Mouse (Mus musculus) ovary, postnatal 36 days (tissue): ENCODE measurements around the gene Nudt9.

Source experiments
- DNase-seq: peaks from one replicate; pipeline ENCODE4 v3.0.0; 2022; ENCODE audit warnings: low spot score, mixed read lengths

Gene Nudt9

DNA sequence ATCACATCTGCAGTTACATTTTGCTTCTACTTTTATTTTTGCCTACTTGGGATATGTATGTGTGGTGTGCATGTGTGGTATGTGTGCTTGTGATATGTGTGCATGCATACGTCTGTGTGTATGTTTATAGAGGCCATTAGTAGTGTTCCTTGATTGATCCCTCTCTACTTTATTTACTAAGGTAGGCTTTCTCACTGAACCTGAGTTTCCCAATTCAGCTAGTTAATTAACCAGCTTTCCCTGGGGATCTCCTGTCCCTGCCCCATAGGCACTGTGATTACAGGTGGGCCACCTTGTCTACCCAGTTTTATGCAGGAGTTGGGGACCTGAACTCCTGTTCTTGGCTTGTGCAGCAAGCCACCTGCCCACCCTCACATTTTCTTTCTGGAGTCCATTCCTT, 9.4 kb upstream of the Nudt9 start:
- DNase-seq, result no peak

DNA sequence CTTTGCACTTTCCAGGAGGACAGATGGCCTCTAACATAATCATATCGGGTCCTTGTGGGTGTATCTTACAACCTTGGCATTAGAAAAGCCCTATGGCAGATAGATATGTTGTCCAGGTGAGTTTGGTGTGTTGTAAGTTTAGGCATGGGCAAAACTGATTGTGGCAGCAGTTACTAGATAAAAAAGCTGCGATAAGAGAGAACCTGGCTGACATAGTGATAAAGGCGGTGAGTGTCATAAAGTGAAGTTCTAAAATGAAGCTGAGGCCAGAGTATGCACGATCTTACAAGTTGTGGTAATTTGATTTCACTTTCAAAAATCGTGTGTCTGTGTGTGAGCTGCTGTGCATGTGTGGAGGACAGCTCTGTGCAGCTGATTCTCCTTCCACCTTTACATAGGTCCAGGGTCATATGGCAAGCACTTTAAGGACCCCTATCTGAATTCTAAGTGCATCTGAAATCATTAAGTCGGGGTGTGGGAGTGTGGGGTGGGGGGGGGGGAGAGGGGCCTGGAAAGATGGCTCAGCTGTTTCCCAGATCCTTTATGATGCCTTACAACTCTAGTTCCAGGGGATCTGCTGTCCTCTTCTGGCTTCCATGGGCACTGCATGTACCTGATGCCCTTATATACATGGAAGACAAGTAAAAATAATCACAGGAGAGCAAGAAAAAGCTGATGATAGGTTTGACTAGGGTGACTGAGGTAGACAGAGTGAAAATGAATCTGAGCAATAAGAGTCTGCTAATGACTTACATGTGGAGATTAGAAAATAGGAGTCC, 6.8 kb upstream of the Nudt9 start:
- DNase-seq, result peak; percentile 44

DNA sequence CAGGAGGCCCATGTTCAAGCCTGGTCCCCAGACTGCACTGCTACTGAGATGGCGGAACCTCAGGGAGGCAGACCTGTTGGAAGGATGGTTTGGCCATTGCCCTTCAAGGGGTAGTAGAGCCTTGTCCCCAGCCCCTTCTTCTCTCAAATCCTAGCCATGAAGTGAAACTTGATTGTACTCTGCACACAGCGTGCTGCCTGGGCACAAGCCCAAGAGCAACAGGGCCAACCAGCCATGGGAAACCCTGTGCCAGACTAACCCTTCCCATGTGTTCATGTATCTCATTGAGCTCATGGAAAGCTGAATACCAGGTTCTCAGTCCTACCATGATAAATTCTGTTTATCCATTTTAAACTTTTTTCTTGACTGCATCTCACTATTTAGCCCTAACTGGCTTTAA, 3.2 kb upstream of the Nudt9 start:
- no peak for DNase-seq

DNA sequence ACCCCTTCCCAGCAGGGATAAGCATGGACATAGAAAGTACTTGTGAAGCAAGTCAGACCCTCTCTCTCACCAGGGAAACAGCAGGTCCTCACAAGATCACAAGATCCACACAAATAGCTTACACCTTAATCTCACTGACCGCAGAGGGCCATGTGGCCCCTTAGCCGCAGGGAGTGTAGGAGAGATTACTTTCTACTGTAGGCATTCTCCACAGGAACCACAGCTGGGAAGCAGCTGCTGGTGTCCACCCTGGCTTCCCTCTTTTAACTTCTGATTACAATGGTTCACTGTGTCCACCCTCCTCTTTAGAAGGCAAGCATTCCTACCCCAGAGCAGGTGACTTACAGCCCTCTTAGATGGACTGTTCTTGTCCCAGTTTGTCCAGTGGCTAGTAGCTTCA, 2.4 kb upstream of the Nudt9 start:
- no peak for DNase-seq

DNA sequence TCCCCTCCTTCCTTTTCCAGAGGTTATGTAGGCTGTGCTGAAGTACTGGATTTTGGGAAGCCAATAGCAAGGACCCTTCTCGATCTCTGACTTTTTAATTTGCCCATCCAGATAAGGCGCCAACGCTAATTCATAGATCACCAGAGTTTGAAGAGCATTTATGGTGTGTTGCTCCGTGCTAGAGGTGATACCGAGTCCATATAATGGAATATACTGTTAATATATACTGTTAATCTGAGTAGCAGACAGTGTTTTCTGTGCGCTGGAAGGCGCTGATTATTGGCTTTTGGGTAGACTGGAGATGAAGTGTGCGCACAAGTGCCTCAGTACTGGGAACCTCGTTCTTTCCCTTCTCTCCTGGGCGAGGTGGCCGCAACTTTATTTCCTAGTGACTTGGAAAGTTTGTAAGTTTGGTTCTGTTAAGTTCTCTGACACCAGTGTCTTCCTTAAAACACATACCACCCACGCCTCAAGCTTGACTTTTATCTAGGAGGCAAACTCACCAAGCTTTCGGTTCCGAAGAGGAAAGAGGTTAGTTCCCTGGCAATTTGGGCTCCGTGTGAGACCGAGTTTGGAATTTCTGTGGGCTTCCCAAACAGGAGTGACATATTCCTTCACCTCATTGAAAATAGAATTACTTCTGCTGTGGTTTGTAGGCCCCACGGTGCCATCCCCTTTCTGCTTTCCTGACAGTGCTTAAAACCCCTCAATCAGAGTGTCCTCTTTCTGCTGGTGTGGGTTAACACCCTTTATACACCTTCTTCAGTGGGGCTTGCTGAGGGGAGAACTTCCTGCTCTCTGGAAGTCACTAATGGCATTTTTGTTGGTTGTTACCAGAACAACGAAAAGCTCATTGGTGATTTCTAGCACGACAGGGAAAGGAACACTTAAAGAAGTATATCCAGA, 1.3 kb downstream of the Nudt9 start:
- DNase-seq, result no peak

DNA sequence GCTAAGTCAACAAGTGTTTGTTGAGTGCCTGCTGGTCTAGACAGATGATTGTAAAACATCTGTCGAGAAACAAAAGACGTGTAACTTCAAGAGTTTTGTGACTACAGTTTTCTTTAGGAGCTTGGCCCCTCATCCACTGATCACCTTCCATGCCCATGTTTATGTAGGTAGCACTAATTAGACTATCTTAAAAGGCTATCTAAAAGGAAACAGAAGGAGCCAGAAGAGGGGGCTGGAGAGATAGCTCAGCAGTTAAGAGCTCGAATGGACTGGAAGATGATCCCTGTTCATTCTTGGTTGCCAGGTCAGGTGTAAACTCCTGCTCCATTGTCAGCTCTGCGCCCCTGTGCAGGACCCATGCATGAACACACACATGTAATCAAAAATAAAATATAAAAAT, 2.0 kb downstream of the Nudt9 start:
- DNase-seq, result no peak

DNA sequence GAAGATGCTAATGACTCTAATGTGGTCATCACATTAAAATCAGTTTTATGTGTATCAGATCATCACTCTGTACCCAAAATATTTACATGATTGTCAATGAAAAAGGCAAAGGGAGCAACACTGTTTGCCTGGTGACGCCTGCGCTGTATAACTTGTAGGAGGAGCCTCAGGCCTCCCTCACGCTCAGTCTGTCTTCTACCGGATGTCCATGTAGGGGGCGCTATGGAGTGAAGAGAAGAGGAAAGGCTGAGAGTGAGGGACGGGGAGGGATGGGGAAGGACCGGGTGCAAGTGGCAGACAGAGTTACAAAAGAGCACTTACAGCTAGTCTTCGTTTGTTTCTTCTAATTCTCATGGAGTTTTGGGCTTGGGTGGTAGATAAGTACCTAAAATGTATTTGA, 6.8 kb downstream of the Nudt9 start:
- DNase-seq, result no peak

DNA sequence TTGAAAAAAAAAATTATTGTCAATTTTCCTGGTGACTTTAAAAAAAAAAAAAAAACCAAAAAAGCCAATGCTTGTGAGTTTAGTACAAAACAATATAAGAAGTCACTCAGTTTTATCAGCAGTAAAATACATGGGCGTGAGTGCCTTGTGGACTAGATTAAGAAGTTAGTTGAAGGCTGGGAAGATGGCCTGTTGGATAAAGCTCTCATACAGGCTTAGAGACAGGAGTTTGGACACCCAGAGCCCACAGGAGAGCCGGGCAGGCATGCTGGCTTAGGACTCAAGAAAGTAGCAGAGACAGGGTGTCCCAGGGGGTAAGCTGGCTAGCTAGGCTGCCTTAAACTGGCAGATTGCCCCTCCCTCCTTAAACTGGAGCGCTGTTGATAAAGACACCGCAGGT, 8.8 kb downstream of the Nudt9 start:
- DNase-seq, result no peak

DNA sequence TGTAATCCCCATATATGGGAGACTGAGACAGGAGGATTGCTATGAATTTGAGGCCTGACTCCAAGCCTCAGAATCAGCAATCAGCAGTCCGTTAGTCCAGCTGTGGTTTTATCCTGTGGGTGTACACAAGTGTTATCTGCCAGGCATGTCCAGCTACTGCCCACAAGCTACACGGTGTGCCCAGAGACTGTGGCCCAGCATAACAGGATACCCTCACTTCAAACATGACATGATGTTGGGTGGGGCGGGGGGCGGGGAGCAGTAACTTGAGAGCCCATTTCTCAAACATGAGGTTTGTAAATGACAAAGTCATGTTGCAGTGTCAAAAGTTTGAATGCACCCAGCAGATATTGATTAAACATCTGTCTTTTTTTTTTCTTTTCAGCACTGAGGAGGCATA, 9.7 kb downstream of the Nudt9 start:
- DNase-seq, result no peak

DNA sequence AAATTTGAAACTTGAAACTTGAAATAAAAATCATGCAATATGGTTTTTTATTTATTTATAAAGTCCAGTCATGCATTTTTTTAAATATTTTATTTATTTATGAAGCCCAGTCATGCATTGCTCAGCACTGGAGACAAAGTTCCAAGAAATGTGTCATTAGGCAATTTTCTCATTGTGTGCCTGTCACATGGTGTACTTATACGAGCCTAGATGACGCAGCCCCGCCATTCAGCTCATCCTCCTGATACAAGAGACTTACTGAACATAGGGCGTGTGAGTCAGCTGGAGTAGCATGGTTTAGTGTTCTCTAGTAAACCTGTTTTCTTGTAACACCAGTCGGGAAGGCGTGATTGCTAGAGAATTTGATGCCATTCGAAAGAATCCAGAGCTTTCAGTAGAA, 10.2 kb downstream of the Nudt9 start:
- no peak for DNase-seq

DNA sequence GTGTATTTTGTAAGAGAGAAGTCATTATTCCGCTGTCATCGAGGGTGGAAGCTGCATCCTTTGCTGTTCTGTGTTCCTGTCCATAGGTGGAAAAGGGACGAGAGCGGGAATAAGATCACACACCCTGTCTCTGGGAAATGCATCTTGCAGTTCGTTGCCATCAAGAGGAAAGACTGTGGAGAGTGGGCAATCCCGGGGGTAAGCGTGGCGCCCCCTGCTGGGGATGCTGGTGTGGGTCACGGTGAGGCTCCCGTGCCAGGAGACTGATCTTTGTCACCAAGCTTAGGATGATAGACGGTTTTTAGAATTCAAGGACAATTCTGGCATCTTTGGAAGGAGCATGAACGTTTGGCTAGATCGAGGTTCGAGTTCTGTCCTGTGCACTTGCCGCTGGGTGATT, 11.9 kb downstream of the Nudt9 start:
- DNase-seq, result peak; percentile 50

DNA sequence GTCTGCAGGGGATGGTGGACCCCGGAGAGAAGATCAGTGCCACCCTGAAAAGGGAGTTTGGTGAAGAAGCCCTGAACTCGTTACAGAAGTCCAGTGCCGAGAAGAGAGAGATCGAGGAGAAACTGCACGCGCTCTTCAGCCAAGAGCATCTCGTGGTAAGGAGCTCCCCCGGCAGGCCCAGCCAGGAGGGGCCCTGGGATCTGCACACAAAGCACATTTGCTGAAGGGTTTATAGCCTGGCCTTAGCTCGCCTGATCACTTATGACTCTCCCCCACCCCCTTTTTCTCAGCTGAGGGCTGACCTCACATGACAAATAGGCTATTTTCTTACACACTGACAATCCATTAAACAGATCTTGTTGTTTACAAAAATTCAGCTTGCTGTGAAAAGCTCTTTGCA, 13.5 kb downstream of the Nudt9 start:
- no peak for DNase-seq

DNA sequence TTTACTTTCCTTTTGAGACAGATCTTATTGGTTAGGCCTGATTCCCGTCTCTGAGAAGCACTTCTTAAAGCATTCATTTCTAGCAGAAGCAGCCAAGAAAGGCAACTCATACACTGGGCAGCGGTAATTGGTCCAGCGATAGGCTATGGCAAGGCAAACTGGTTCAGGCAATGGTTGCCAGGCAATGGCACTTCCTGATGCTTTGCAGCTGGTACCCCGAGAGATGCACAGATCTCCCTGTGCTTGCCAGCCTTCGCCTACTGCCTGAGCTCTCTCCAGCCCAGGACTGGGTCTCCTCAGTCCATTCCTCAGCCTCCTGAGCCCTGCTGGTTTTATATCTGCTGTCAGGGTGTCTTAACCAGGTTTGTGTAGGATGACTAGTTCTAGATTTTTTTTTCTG, 14.3 kb downstream of the Nudt9 start:
- no peak for DNase-seq

DNA sequence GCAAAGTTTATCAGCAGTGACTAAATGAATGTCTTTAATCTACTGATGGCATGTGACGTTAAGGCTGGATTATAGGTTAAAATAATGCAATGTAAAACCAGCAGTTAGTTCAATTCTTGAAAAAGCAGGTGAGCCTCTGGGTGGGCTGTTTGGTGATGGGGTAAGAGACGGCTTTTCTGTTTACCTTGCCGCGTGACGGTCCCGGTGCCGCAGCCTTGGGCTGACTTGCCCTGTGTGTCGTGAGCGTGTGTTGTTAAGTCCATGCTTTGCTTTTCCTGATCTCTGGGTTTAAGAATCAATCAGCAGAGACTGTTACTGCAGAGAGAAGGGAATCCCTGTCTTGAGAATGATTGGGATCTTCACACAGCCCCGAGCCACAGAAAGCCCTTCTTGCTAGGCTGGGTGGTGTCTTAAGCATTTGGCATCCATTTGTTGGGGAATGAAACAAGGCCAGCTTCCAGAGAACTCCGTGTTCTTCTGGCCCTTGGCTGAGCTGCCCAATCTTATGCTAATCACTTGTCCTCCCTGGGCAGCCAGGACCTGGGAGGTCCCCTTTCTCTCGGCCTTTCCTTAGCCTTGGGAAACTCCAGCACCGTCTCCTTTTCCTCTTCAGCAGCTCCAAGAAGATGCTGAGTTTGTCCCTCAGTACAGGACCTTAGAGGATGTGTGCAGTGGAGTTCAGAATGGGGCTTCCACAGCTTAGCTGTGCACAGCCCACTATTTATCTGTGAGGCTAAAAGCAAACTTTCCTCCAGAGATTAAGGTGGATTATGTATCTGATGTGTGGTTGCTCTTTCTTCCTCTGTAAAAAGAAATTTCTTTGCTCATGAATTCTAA, 16.0 kb downstream of the Nudt9 start:
- DNase-seq, result no peak

DNA sequence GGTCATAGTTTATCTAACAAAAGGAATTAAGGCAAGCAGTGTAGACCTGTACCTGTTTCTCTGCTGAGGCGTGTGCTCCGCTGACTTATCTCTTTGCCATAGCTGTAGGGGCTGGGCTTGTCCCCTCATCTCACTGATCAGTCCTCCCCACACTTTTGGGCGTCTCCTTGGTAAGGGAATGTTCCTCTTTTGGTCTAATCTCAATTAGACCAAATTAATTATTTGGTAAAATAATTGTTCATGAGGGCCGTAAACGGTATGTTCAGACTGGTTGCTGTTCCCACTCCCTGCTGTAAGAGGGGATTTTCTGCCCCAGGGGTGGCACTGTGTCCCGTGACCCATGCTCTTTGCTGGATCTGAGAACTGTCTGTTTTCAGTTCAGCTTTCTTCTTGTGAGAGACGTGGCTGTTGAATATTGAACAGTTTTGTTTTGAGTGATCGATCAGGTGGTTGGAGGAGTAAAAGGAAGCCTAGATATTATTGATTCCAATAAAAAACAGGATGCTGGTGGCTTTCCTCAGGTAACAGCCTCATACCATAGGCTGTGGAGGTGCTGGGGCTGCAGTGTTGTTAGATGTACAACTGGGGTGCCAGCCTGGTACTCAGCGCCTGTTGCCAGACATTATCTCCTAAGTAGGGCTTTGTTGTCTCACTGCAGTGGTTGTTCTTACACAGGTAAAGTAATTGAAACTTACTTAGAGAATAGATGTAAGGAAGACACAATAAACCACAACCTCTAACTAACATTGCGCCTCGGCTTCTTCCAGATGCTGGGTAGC, 16.9 kb downstream of the Nudt9 start:
- no peak for DNase-seq

DNA sequence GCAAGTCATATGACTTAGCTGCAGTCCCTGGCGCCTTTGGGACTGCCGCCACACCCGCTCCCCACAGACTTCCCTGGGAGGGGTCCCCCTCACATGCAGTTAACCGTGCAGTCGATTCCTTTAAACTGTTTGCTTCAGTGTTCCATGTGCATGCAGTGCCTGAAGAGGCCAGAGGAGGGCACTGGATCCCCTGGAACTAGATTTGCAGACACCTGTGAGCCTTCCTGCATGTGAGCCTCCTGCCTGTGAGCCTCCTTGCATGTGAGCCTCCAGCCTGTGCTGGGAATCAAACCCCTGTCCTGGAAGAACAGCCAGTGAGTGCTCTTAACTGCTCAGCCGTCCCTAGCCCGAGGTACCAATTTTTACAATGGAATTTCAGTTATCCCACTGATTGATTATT, 22.6 kb downstream of the Nudt9 start:
- DNase-seq, result no peak

DNA sequence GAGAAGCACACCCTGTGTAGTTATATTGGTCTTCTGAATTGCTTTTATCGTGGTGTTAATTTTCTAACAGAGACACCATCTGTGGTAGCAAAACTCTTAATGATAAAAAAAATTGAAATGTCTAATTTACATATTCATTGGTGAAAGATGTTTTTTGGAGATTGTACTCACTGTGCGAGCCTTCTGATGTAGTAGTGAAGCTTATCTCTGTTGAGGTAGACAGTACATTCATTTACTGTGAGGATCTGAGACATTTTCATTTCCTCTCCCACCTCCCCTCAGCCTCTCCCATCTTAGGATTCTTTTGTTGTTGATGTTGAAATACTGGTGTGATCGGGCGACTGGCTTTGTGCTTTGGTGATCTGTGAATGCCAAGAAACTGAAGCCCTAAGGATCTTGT, 24.9 kb downstream of the Nudt9 start:
- no peak for DNase-seq

DNA sequence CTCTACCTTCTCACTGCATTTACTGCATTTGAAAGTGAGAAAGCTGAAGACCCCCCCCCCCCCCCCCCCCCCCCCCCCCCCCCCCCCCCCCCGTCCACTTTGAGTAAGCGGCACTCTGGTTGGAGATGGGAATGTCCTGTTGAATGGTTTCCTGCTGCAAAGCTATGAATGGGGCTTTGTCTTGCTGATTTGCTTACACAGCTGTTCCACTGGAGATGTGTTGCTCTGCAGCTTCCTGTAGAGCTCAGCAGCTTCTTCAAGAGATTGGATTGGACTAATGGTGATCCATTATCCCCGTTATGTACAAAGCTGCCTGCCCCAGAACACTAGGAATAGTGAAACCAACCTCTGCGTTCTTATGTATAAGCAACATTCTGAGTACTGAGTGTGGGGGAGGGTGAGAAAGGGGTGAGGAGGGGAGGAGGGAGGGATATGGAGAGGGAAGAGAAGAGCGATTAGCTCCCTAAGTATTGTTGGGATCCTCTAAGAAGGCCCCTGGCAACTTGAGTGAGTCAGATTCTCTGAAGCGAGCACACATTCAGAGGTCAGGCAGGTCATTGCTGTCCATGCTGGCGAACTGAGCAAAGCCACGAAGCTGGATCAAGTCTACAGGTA, 26.3 kb downstream of the Nudt9 start:
- no peak for DNase-seq

DNA sequence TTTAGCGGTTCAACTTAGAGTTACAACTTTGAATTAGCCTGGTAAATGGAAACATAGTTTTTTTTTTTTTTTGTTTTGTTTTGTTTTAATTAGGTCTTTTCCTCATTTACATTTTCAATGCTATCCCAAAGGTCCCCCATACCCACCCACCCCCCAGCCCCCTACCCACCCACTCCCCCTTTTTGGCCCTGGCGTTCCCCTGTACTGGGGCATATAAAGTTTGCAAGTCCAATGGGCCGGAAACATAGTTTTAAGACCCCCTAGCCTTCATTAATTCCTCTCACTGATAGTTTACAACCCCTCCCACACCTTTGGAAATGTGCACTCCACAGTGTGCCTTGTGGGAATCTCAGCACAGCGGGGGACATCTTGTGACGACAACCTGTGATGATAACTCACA, 27.5 kb downstream of the Nudt9 start:
- no peak for DNase-seq

DNA sequence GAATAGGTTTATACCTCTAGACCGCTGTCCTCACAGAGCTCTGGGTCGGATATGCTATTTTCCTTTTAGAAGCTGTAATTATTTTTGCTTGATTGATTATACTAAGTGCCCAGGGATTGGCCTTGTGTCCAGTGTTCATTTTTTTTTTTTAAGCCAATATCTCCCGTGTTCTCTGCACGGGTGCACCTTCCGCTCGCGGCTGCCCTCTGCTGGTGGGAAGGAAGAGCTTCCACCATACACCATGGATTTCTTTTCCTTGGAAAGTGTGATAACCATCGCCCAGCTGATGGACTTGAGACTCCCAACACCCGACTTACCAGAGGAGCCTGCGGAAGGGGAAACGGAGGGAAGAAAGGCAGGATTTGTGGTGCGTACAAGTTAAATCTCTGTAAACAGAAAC, 28.3 kb downstream of the Nudt9 start:
- DNase-seq, result peak; percentile 65

DNA sequence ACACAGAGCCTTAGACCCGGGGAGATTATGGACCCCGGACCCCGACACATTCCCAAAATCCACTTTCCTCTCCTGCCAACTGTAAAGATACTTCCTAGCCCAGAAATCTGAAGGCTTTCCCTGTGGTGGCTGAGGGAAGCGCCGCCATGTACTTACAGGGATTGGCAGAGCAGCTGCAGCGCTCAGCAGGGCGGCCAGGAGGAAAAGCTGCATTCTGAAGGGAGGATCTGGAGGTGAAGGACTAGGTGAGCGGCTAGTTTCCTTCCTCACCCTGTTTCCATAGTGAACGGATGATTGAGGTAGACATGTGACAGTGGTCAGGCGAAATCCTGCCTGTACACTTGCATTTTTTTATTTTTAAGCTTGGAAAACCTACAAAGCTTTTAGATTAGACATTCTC, 30.3 kb downstream of the Nudt9 start:
- no peak for DNase-seq
